Mouse (Mus musculus) stomach, postnatal 0 days (tissue): ENCODE data around the gene Des.

ENCODE experiments used
- CTCF ChIP-seq: IDR thresholded peaks from 2 replicates; pipeline ENCODE4 v1.5.1; 2016; ENCODE audit warnings: antibody characterized with exemption, low read depth, mild to moderate bottlenecking, moderate library complexity
- EP300 ChIP-seq: optimal IDR thresholded peaks from 2 replicates; pipeline ENCODE3; 2016; ENCODE audit warnings: antibody characterized with exemption

GRCm38 (mm10) chr1:75400493-75401115, 40.5 kb downstream of the Des start:
- TF ChIP-seq CTCF (no peak), EP300 (no peak)
